Mouse (Mus musculus) heart, postnatal 36 days (tissue): ENCODE results near the gene Cers2. TPM values are rescaled to one million over a fixed set of nuclear protein-coding genes. Genes with fewer than 3 reads are reported as not detected.
"Not testable (repeated sequence)": the region's sequence is repeated elsewhere in the genome, so short reads cannot be mapped to it uniquely, and the experiment has no call there.

ENCODE experiments used
- DNase-seq, 2 experiments: peaks; one replicate each; pipeline ENCODE4 v3.0.0; 2021 to 2022
- intact Hi-C: fragments of 180-260 bp; cut with DNase I; formaldehyde crosslinking; loops from one replicate; pipeline ENCODE4 v1.15.1; 2025
- total RNA-seq, 2 experiments: library from RNA; stranded (reverse); gene quantifications; 2 replicates each; pipeline ENCODE4 v1.2.3; 2021

The Cers2 gene
- total RNA-seq, 2 experiments from 2014 or later, result 36.4 to 45.9 TPM

DNA sequence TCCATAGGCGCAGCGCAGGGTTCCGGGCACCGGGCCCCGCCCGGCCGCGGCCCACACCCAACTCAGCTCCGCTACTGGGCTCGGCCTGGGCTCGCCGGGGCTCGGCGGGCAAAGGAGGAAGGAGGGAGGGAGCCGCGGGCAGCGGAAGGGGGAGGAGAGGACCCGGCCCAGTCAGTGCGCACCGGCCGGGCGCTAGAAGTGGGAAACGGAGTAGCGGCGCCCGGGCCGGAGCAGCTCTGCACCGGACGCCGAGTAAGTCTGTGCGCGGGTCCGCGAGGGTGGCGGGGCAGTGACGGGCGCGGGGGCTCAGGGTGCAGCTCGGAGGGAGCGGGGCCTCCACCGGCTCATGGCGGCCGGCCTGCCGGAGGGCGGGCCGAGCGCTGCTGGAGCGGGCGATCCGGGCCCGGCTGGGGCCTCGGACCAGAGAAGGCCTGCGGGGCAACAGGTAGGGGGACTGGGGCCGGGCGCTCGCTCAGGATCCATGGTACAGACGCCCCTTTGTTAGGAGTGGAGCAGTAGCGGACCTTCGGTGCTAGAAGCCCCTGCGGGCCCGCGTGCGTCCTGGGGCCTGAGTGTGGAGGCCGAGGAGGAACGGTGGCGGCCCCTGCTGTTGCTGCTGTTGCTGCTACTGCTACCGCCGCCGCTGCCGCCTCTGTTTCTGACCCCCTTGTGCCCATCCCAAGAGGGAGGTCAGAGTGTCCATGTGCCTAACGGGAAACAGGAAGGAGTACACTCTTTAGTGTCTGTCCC is 678 bp downstream of the Cers2 start:
- intact Hi-C loops, result loop anchor here (2.0 to 5.0 kb wide), 2 partner anchors 30 to 88 kb away; partner anchors contain the start of gene Cdc42se1

DNA sequence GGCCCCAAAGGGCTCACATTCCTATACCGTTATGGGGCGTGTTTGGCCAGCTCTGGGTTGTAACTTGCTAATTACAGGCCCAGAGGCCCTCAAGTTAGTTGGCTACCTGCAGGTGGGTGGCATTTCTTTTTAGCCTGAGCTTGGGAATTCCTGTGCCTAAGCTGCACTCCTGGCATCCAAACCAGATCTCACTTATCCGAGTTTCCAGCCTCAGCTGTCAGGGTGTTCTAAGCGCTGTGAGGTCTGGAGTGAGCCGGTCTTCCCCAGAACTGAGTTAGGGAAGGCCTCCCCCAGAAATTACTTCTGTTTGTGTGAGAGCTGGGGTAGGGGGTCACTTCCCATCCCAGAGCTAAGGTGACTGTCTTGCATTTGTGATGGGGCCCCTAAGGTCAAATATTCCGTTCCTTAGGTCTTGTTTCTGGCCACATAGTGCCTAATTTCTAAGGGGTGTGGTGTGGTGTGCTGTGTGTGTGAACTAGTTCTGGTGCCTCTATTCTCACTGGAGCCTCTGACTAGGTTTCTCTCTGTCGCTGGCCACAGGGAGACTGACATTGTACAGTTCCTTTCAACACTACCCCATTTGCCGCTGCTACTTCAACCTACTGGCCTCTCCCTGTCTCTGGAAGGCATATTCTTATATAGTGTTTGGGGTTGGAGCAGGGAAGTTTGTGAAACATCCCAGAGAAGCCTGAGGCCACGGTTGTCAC is 1.4 kb downstream of the Cers2 start:
- no peak for DNase-seq
- intact Hi-C loops, result loop anchor here (2.0 to 5.0 kb wide), 2 partner anchors 31 to 89 kb away; partner anchors contain the start of gene Cdc42se1

More for the DNA sequence above, 678 bp downstream of the Cers2 start:
- DNase-seq, result peak; percentile 91 to 95

DNA sequence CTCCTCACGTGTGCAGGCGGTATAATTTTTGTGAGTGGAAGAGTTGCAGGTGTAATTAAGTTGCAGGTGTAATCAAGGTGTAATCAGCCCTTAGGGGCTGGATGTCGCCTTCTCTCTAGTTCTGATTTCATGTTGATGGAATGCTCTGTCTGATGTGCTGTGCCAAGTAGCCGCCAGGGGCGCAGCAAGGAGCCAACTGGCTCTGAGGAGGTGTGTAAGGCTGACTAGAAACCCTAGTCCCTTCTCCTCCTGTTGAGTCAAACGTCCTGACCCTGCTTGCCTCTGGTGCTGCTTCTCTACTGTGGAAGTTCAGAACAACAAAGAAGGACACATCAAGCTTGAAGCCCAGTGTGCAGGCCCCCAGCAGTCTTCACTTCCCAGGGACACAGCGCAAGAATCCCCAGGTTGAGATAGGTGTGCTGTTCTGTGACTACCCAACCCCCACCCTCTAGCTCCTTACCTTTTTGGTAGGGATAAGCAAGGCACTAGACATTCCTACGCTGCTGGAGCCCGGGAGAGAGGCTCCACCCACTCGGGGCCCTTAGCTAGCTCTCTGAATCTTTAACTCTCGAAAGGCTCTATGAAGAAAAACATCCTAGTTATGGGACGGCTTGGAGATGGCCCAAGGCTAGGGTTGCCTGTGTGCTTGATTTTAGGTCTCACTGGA is 3.0 kb downstream of the Cers2 start:
- intact Hi-C loops, result loop anchor here (5.0 kb wide), 1 partner anchor 90 kb away; the partner anchor contains the start of gene Cdc42se1
- peak; percentile 37 to 62 for DNase-seq

DNA sequence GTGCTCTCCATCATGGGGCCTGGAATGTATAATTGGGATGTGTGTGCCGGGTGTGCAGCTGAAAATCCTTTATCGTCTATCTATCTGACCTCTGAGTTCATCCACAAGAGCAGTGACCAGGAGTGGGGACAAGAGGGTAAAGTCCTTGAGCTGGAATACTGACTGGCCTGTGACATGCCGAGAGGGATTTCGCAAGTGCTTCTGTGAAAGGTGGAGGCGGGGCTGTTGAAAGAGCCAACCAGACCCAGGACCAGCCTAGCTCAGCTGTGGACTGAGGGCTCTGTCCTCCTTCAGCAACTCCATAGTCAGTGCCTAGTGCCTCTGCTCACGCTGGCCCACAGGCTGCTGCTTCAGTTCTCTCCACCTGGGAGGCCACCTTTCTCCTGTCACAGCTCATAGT is 4.0 kb downstream of the Cers2 start:
- DNase-seq, result peak; percentile 47 to 62
- intact Hi-C loops, result loop anchor here (5.0 kb wide), 1 partner anchor 91 kb away; the partner anchor contains the start of gene Cdc42se1

DNA sequence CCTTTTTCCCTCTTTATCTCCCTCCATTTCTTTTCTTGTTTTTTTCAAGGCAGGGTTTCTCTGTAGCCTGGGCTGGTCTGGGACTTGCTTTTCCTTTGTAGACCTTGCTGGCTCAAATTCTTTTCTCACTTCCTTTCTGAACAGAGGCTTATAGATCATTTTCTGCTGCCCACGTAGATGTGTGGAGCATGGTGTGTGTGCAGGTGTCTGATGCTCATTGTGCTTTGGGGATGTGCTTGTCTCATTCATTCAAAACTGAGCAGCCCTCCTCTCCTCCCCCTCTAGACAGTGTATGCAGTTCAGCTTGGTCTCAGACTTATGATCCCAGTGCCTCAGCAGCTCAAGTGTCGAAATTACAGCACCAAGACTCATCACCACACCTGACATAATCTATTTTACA is 4.5 kb downstream of the Cers2 start:
- DNase-seq, result no peak
- intact Hi-C loops, result loop anchor here (5.0 kb wide), 1 partner anchor 92 kb away; the partner anchor contains the start of gene Cdc42se1

DNA sequence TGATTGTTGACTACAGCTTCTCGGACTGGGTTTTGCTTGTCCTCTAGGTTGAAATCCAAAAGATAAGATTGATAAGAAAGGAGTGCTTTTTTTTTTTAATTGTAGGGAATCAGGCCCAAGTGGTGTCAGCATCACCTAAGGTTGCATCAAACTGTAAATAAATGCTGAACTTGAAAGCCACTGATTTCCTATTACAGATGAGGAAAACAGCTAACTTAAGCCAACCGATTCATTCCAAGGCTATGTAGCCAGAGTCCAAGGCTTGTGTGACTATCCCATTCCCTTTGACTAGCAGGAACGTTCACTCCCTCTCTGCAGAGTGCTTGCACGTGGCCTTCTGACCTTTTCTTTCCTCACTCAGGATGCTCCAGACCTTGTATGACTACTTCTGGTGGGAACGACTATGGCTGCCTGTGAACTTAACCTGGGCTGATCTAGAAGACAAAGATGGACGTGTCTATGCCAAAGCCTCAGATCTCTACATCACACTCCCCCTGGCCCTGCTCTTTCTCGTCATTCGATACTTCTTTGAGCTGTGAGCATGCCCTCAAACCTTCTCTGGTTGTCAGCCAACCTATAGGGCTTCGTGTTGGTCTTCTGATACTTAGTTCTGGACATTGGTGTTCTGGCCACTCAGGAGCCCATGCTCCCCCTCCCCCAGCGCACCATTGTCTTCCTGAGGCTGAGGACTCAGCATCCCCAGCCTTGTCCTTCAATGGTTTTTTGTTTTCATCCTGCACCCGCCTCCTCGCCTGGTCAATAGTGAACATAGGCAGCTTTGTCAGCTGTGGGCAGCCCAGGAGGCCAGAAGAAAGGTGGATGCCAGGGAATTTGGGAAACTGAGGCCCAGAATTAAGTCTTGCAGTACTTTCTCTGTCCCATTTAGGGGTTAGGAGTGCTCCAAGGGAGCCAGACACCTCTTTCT is 5.4 kb downstream of the Cers2 start:
- no peak for DNase-seq
- intact Hi-C loops, result loop anchor here (5.0 kb wide), 1 partner anchor 93 kb away; the partner anchor contains the start of gene Cdc42se1

DNA sequence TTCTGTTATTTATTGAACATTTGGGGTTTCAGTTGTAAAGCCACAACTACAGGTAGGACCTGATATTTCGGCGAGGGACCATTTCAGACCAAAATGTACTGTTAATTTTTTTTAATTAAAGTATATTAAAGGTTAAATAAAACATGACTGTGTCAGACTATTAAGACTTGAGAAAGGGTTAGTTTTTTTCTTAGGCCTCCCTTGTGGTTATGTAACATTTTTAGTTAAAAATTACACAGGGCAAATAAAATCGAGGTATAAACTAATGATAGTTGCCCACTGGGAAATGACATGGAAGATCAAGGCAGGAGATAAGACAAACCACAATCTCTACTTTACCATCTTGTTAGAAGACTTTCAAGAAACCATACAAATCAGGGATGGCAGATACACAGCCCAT is 8.8 kb downstream of the Cers2 start:
- DNase-seq, result no peak
- intact Hi-C loops, result no loop called here

DNA sequence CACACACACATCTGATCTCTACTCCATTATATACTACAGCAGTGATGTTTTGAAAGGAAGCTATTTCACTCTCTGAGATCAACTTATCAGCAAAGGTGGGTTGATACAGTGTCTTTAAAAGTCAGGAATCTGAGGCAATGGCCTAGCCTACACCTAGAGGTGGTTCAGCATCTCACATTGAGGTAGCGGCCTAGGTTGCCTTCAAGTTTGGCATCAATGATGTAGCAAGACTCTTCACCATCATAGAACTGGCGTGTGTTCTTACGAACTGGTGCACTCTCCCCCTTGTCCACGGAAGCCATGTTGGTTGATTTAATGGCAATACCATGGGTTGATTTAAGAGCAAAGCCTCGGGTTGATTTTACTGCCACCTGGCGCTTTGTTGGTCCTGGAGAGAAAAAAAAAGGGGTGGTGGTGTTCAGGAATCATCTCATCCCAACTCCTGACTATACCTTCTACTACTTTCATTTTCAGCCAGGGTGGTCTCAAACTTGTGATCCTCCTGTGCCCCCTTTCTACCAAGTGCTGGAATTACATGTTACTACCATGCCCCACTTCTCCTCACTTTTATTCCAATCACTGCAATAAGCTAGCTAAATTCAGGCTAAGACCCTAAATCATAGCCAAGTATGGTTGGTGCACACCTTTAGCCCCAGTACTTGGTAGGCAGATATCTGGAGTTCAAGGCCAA is 10.0 kb downstream of the Cers2 start:
- DNase-seq, result no peak
- intact Hi-C loops, result no loop called here

DNA sequence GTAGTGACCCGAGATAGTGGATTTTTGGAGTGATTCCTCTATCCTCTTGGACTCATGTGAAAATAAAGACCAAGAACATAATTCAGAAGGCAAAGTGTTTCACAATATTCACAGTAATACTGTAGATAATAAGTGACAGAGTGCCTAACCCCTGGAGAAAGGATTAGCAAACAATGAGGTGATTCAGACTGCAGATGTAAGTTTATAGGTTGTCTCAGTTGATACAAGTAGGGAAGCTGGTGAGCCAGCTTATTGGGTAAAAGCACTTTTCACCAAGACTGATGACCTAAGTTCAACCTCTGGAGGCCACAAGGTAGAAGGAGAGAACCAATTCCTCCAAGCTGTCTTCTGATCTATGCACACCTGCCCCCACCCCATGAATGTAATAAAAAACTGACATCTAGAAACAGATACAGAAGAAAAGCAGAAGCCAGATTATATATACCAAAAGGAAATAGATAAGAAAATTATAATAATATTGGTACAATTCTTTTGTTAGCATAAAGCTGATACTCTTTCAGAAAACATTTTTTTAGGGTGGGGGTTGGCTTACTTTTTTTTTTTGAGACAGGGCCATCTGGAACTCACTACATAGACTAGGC is 14.3 kb downstream of the Cers2 start:
- DNase-seq, result no peak
- intact Hi-C loops, result no loop called here

DNA sequence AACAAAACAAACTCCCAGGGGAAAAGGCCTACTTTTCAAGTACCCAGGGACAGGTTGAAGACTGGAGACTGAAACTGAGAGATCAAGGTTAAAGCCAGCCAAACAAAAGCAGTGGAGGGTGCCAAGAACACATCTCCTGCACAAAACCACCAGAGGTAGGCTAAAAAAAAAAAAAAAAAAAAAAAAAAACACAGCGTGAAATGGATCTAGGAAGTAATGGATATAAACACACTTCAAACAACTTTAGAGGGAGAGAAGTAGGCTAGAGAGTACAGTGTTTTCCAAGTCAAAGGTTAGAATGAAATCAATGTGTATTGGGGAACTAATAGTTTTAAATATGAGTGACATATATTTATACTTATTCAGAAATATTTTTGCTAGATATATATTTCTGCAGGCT is 16.9 kb downstream of the Cers2 start:
- intact Hi-C loops, result no loop called here

DNA sequence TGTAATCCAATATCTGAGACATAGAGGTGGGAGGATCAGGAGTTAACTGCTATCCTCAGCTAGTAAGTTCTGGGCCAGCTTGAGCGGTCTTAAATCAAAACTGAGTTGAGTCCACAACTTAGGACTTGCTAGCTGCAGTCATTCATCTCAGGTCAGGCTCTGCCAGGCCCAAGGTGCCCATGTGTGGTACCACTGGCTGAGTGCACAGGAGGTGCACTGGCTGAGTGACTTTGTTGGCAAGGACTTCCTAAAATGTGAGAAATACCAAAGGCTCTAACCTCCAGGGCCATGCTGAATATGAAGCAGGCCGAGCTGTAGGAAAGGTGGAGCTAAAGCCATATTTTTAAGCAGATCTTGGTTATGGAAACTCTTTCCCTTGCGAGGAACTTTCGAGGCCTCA is 22.8 kb downstream of the Cers2 start:
- DNase-seq, result no peak
- intact Hi-C loops, result no loop called here

More for the DNA sequence above, 16.9 kb downstream of the Cers2 start:
- DNase-seq, result no peak

DNA sequence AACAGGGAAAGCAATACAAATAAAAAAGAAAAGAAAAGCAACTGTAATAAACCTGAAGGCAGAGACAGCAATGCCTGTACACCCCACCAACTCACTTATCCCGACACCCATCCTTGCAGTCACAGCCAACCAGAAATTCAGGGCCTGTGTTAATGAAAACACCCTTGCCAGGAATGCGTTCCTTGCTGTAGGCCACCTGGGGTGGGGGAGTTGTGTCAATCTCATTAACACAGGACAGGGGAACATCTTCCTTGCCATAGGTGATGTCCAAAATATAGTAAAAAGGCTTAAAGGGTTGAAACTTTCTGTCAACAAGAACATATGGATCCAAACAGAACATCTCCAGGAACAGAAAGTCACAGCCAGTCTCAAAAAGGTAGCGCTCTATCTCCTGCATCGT is 23.7 kb downstream of the Cers2 start:
- intact Hi-C loops, result no loop called here
- no peak for DNase-seq

DNA sequence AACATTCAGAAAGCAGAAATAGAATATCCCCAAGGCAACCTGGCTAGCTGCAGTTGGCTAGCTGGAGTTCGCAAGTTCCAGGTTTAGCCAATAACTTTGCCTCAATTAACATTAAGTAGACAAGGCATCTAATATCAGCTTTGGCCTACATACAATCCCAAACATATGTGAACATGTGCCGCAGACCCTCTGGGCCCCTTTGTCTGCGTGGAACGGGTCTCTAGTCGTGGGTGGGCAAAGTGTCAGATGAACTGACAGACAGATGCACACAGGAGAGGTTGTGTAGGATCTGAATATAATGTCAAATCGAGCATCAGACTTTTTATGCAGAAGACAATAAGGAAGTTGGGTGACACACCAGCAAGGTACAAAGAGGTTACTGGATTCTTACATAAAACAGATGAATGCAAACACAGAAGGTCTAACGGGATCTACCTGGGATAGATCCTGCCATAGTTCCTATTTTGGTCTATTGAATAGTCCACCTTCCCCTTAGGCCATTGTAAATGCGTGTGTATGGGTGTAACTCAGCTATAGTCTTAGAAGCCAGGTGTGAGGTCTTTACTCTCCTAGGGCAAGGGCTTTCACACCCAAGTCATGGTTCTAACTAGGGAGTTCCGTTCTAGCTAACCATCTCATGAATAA is 28.9 kb downstream of the Cers2 start:
- DNase-seq, intact Hi-C loops: not testable (repeated sequence)

DNA sequence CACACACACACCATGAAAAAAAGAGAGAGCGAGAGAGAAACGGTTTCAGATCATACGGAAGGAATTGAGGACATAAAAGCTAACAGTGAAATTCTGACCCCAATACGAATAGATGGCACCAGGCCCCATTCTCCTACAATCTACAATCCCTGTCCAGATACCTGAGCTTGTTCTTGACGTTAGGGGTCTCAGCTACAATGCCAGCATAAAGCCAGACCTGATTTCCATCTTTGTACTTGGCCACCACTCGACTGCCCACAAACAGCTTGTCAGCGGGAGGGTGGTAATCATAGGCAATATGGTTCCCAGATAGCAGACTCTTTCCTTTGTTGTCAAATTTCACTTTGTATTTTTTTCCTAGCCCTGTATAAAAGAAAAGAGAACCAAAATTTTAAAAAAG is 31.9 kb downstream of the Cers2 start:
- no peak for DNase-seq
- intact Hi-C loops, result no loop called here

DNA sequence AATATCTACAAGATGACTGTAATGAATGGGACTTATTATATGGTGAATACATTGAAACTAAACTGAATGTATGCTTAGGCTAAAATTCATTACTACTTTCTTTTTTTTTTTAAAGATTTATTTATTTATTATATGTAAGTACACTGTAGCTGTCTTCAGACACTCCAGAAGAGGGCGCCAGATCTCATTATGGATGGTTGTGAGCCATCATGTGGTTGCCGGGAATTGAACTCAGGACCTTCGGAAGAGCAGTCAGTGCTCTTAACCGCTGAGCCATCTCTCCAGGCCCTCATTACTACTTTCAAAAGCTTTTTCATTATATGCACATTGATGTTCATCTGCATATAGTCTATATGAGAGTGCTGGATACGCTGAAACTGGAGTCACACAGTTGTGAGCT is 33.8 kb downstream of the Cers2 start:
- intact Hi-C loops, DNase-seq: not testable (repeated sequence)

DNA sequence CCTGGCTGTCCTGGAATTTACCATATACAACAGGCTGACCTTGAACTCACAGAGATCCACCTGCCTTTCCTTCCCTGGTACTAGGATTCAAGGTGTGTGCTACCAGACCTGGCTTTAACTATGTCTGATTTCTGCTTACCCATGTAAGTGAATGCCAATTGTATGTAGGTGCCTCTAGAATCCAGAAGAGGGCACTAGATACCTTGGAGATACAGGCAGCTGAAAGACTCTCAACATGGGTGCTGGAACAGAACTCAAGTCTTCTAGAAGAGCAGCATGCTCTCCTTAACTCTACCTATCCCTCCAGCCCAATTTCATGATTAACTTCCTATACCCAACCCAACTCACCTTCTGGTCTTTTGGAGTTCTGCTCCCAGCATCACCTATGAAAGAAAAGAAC is 34.9 kb downstream of the Cers2 start:
- intact Hi-C loops, result loop anchor here (1.0 kb wide), 1 partner anchor 101 kb away; no protein-coding TSS in a partner anchor
- DNase-seq, result no peak

DNA sequence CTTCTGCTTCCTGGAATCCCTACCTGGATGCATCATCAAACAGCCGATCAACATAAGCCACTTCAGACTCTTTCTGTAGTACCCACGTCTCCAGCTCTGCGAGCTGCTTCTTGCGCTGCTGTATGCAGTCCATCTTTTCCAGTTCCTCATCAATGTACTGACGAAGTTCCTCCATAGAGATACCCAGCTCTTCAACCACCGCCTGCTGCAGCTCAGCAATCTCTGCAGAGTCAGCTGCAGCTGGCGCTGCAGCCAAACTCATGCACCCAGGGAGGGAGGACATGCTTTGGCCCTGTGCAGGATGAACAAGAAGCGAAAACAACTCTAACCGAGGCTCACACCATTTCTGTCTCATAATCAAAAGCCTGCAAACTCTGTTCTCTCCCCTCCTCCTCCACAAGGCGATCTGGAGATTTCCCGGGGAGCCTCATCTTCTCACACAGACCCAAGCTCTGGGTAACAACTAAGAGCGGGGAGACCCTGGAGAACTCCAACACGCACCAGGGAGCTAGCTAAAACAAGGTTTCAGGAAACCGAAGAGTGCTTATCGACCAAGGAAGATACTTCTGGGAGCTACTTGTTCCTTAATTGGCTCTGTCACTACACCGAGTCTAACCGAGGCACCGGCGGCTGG is 41.4 kb downstream of the Cers2 start:
- intact Hi-C loops, DNase-seq: not testable (repeated sequence)
